Comparison of ENCODE assay signal across 8 mouse cellular contexts in genomic region chr3:37875331-37876015, GRCm38 (mm10).
DNase-seq lines count a peak whose midpoint lies in the region; ATAC-seq and TF ChIP-seq lines count a peak whose summit lies in the region.
"Had no signal": no experiment of that assay in that cellular context is flagged by ENCODE, and none has a peak within 500 bp of the region (broad histone marks: within the 10 kb centered on the region; RNA-seq: fewer than 3 reads in every experiment).

No protein-coding gene starts in this region.

- no peaks in the 10 kb centered on the region for H3K36me3 ChIP-seq in intestine, embryonic 15.5 days
- no peaks in the 10 kb centered on the region for H3K36me3 ChIP-seq in liver, embryonic 16.5 days (ENCODE audit: control insufficient read depth, insufficient read depth)
- H3K36me3 ChIP-seq in neural tube, embryonic 15.5 days = no peaks in the 10 kb centered on the region

- CTCF ChIA-PET in Patski (lab: Charles Lee) = interaction anchor here (1.4 kb wide), 1 partner anchor 17 kb away, joined by 5 read pairs; no protein-coding TSS in a partner anchor

- no peaks in the 10 kb centered on the region for H3K9me3 ChIP-seq in intestine, embryonic 15.5 days
- no peaks in the 10 kb centered on the region for H3K9me3 ChIP-seq in liver, embryonic 16.5 days (replicated peaks; ENCODE audit: control insufficient read depth, low read length)
- no peaks in the 10 kb centered on the region for H3K9me3 ChIP-seq in neural tube, embryonic 15.5 days (replicated peaks)

- peak; percentile 89 for DNase-seq in Patski (ENCODE audit: low read depth, low spot score)
- DNase-seq in brain, adult 2 months (ENCODE audit: low read depth, low spot score) = peak; percentile 57
- DNase-seq in gastrocnemius, postnatal 4 days (ENCODE audit: low spot score in 2 of 2) = peak; percentile 53 to 83
- DNase-seq in frontal cortex, postnatal 25 days (ENCODE audit: low spot score in 2 of 2) = no peak

- H3K9ac ChIP-seq in intestine, embryonic 15.5 days = no peak overlapping the region
- H3K9ac ChIP-seq in liver, embryonic 16.5 days (ENCODE audit: low read depth, low read length) = no peak overlapping the region
- H3K9ac ChIP-seq in neural tube, embryonic 15.5 days (replicated peaks) = no peak overlapping the region

- H3K4me3 ChIP-seq in intestine, embryonic 15.5 days (replicated peaks) = no peak overlapping the region
- H3K4me3 ChIP-seq in liver, embryonic 16.5 days (ENCODE audit: low read depth, low read length) = no peak overlapping the region
- H3K4me3 ChIP-seq in neural tube, embryonic 15.5 days (replicated peaks) = no peak overlapping the region

- 28% methylated on average over 6 of the region's 6 CpGs for WGBS in intestine, embryonic 15.5 days
- 44% methylated on average over 6 of the region's 6 CpGs for WGBS in liver, embryonic 16.5 days (ENCODE audit: insufficient replicate concordance)
- 39% methylated on average over 6 of the region's 6 CpGs for WGBS in neural tube, embryonic 15.5 days

- H3K4me2 ChIP-seq in intestine, embryonic 15.5 days (replicated peaks) = no peak overlapping the region
- no peak overlapping the region for H3K4me2 ChIP-seq in liver, embryonic 16.5 days (ENCODE audit: low read depth, low read length)
- no peak overlapping the region for H3K4me2 ChIP-seq in neural tube, embryonic 15.5 days

- peak overlapping the region; percentile 92 for H3K27ac ChIP-seq in intestine, embryonic 15.5 days
- no peak overlapping the region for H3K27ac ChIP-seq in liver, embryonic 16.5 days (ENCODE audit: low read length)
- H3K27ac ChIP-seq in neural tube, embryonic 15.5 days (replicated peaks) = peak overlapping the region; percentile 64
- H3K27ac ChIP-seq: macrophage had no signal

- peak; percentile 98 for ATAC-seq in Patski
- ATAC-seq in intestine, embryonic 15.5 days = peak; percentile 93
- peak; percentile 61 for ATAC-seq in liver, embryonic 16.5 days (ENCODE audit: low read depth)
- peak; percentile 50 for ATAC-seq in neural tube, embryonic 15.5 days (ENCODE audit: low FRiP score)

- peaks cover 12% of the 10 kb centered on the region for H3K4me1 ChIP-seq in intestine, embryonic 15.5 days (replicated peaks)
- no peaks in the 10 kb centered on the region for H3K4me1 ChIP-seq in liver, embryonic 16.5 days (ENCODE audit: control insufficient read depth, low read depth, low read length)
- 0 out of 2 replicates have a peak, but pooled peaks cover 5% of the 10 kb centered on the region for H3K4me1 ChIP-seq in neural tube, embryonic 15.5 days

- in situ Hi-C loops in Patski (cut with MboI; ENCODE audit: low pct_unique_long_range_greater_than_20kb) = no loop called here

- POLR2A ChIA-PET in Patski (lab: Charles Lee) = interaction anchor here (0.6 to 1.8 kb wide), 6 partner anchors 12 to 229 kb away, joined by 3 to 6 read pairs (median 4); no protein-coding TSS in a partner anchor

- no peaks in the 10 kb centered on the region for H3K27me3 ChIP-seq in Patski
- H3K27me3 ChIP-seq in intestine, embryonic 15.5 days (replicated peaks) = no peaks in the 10 kb centered on the region
- H3K27me3 ChIP-seq in liver, embryonic 16.5 days (ENCODE audit: control insufficient read depth, insufficient read depth, low read depth, low read length) = no peaks in the 10 kb centered on the region
- no peaks in the 10 kb centered on the region for H3K27me3 ChIP-seq in neural tube, embryonic 15.5 days (replicated peaks)

- TF ChIP-seq CTCF in Patski (IDR thresholded peaks at IDR 0.05) = no peak

Comparison
In these comparisons a context has a peak if more than half of its experiments do, and no peak if none do; other contexts are left out.
1. DNase-seq: peak in Patski (single experiment), brain, adult 2 months (single experiment) and gastrocnemius, postnatal 4 days (2 of 2); none in frontal cortex, postnatal 25 days (0 of 2).
2. Peak in every context shown above with its lines, with median percentiles within 50 percentile points of each other: ATAC-seq.